Mouse (Mus musculus): ENCODE data around the gene Ntf5.
"Not testable (repeated sequence)": the region's sequence is repeated elsewhere in the genome, so short reads cannot be mapped to it uniquely, and the experiment has no call there.

Gene Ntf5

GRCm38 (mm10) chr7:45461781-45462180 is 48.3 kb downstream of the Ntf5 start:
- DNase-seq (ENCODE audit: low spot score), result no peak

DNA sequence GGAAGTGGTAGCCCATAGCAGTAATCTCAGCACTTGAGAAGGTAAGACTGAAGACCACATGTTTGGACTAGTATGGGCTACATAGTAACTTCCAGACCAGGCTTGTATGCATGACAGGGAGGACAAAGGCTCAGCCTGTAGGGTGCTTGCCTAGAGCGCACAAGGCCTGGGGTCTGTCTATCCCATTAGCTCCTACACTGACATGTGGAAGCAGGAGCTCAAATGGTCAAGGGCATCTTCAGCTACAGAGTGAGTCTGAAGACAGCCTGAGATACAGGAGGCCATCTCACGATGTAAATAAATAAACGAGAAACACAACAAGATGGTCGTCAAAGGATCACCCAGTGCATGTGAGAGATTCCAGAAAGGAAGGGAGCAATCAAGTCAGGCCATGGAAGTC is 48.8 kb downstream of the Ntf5 start:
- DNase-seq (ENCODE audit: low spot score), result no peak

GRCm38 (mm10) chr7:45462868-45463267 is 49.4 kb downstream of the Ntf5 start:
- not testable (repeated sequence) for DNase-seq (ENCODE audit: low spot score)

- no peak for DNase-seq (ENCODE audit: low spot score)
Observed at GRCm38 (mm10) chr7:45463987-45464778, 50.7 kb downstream of the Ntf5 start.

DNA sequence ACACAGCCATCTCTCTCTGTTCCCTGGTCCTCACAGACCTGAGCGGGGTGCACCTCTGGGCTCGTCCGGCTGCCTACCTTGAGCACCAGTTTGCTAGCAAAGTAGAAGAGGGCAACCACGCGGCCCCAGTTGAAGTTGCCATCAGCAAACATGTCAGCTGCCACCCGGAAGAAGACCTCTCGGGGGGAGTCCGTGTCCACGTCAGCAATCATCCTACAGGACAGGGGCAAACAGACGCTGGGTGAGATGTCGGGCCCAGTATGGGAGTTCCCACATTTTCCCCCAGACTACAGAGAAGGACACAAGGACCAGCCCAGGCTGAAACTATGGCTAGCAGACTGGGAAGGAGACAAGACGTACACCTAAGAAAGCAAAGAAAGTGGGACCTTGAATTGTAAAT is 51.6 kb downstream of the Ntf5 start:
- no peak for DNase-seq (ENCODE audit: low spot score)

DNA sequence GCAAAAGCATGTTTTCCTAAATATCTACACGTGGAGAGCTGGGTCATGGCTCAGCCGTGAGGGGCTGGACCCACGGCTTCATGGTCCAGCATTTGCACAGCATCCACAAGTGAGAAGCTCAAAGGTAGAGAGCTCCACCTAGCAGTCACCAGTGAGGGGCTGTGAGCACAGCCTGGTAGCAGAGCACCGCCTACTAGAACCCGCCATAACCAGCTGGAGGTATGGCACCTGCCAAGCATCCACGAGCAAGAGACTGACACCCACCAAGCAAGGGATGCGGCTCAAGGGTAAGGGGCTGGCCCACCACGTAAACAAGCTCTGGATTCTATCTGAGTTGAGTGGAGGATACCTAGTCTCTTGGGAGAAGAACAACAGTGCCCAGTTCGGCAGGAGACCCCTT is 52.1 kb downstream of the Ntf5 start:
- no peak for DNase-seq (ENCODE audit: low spot score)

GRCm38 (mm10) chr7:45466283-45467089 is 53.0 kb downstream of the Ntf5 start, which contains the start of gene Bax:
TSS of gene Bax (minus strand) at chr7:45466898.
- peak; percentile 99 for DNase-seq (ENCODE audit: low spot score)
